Mouse (Mus musculus) CH12.LX (cell line): Measurements from ENCODE around the gene Nudt19.

Source experiments
- CHD1 ChIP-seq: IDR thresholded peaks from 2 replicates; pipeline ENCODE4 v1.6.1; 2012; ENCODE audit warnings: low read depth, low read length, improper control_type of control experiment, inconsistent platforms
- CHD2 ChIP-seq: IDR thresholded peaks from 2 replicates; pipeline ENCODE4 v1.6.1; 2011; ENCODE audit warnings: low read length, improper control_type of control experiment
- CTCF ChIP-seq, 2 experiments: IDR thresholded peaks in 1 of 2; conservative IDR thresholded peaks in 1 of 2; 2 replicates each; pipeline ENCODE4 v1.5.1; 2011 to 2012; ENCODE audit warnings: low read depth in 2 of 2, low read length in 2 of 2, improper control_type of control experiment in 1 of 2, inconsistent platforms in 1 of 2, mild to moderate bottlenecking in 1 of 2, moderate library complexity in 1 of 2
- EP300 ChIP-seq: IDR thresholded peaks from 2 replicates; pipeline ENCODE4 v1.6.1; 2011; ENCODE audit warnings: low read length, improper control_type of control experiment
- HCFC1 ChIP-seq: IDR thresholded peaks from 2 replicates; pipeline ENCODE4 v1.6.1; 2012; ENCODE audit warnings: low read depth, mild to moderate bottlenecking, inconsistent platforms, low read length, improper control_type of control experiment
- KAT2A ChIP-seq: IDR thresholded peaks from 2 replicates; pipeline ENCODE4 v1.6.1; 2012; ENCODE audit warnings: low read length, improper control_type of control experiment, inconsistent platforms; ENCODE audit not compliant: insufficient replicate concordance
- MAZ ChIP-seq: IDR thresholded peaks from 2 replicates; pipeline ENCODE4 v1.6.1; 2012; ENCODE audit warnings: low read depth, mild to moderate bottlenecking, inconsistent platforms, low read length, improper control_type of control experiment, moderate library complexity
- POLR2A ChIP-seq: IDR thresholded peaks from 2 replicates; pipeline ENCODE4 v1.6.1; 2011; ENCODE audit warnings: low read depth, mild to moderate bottlenecking, improper control_type of control experiment, low read length
- SMC3 ChIP-seq: IDR thresholded peaks from 2 replicates; pipeline ENCODE4 v1.6.1; 2011; ENCODE audit warnings: low read depth, low read length, improper control_type of control experiment
- TCF12 ChIP-seq: IDR thresholded peaks from 2 replicates; pipeline ENCODE4 v1.6.1; 2014; ENCODE audit warnings: low read depth, mild to moderate bottlenecking, inconsistent platforms, low read length, improper control_type of control experiment
- USF1 ChIP-seq: IDR thresholded peaks from 2 replicates; pipeline ENCODE4 v1.6.1; 2014; ENCODE audit warnings: low read depth, mild to moderate bottlenecking, inconsistent platforms, low read length, improper control_type of control experiment

DNA sequence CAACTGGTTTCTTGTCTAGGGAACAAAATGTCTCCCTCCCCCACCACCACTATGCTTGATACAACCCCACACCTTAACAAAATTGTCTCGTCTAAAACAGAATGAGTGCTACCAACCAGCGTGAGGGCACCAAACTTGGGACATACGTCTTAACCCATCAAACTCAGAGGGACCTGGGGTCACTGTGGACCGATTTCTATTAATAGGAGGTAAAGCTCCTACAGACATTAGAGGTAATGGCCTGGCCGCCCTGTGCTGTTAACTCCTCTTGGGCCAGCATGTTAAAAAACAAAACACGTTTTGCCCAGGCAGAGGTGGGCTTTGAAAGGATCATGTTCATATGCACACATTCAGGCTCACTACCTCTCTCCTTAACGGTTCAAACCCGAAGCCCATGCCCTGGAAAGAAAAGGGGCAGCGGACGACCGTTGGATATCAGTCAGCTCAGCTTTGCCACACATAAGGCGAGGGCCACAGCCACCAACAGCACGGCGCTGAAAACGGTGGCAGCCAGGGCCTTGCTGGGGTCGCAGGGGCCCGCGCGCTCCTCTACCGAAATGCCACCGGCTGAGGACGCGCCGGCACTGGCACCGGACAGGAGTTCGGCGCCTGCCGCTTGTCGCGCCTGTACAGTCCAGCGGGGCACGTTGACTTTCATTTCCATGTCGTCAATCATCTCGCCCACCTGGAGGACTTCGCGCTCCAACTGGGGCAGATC, 28.1 kb upstream of the Nudt19 start:
- TF ChIP-seq SMC3 (no peak), POLR2A (no peak), USF1 (no peak), CTCF (conservative IDR thresholded peaks at IDR 0.05 in 1 of 2, IDR thresholded peaks at IDR 0.05 in 1 of 2; ENCODE audit: low read depth in 2 of 2, low read length in 2 of 2) (no peak), MAZ (no peak), CHD1 (no peak), KAT2A (no peak), HCFC1 (no peak), TCF12 (no peak), EP300 (no peak), CHD2 (no peak)
